Mouse (Mus musculus) neural tube, embryonic 11.5 days (tissue): ENCODE measurements around the gene Gkap1. TPM values are rescaled to one million over a fixed set of nuclear protein-coding genes. Genes with fewer than 3 reads are reported as not detected.

Experiments
- ATAC-seq: fragments of 200-750 bp; cut with Nextera tagmentation; 2 replicates; pipeline ENCODE4 v1.8.0; 2017; ENCODE audit warnings: moderate number of reproducible peaks, mild to moderate bottlenecking, moderate TSS enrichment, moderate library complexity; ENCODE audit not compliant: insufficient read depth, low FRiP score, low TSS enrichment
- DNase-seq: peaks from one replicate; pipeline ENCODE4 v3.0.0-alpha.2; 2015; ENCODE audit warnings: low spot score
- H3K27ac ChIP-seq: fragments of 300-500 bp; sonication (generic); 2 replicates; pipeline ENCODE4 v1.5.1; 2014; ENCODE audit warnings: low read depth, mild to moderate bottlenecking, low read length
- H3K27me3 ChIP-seq: fragments of 300-500 bp; sonication (generic); 2 replicates; pipeline ENCODE4 v1.6.1; 2014; ENCODE audit warnings: mild to moderate bottlenecking, low read length, mixed read lengths; ENCODE audit not compliant: control insufficient read depth, insufficient read depth
- H3K36me3 ChIP-seq: fragments of 300-500 bp; sonication (generic); 2 replicates; pipeline ENCODE4 v1.6.1; 2014; ENCODE audit warnings: mild to moderate bottlenecking, low read length, moderate library complexity, mixed read lengths; ENCODE audit not compliant: control insufficient read depth, insufficient read depth
- H3K4me1 ChIP-seq: fragments of 300-500 bp; sonication (generic); 2 replicates; pipeline ENCODE4 v1.6.1; 2014; ENCODE audit warnings: low read length, mixed read lengths; ENCODE audit not compliant: control insufficient read depth, insufficient read depth
- H3K4me2 ChIP-seq: fragments of 300-500 bp; sonication (generic); 2 replicates; pipeline ENCODE4 v1.6.1; 2014; ENCODE audit warnings: low read depth, mild to moderate bottlenecking, moderate library complexity
- H3K4me3 ChIP-seq: fragments of 300-500 bp; sonication (generic); 2 replicates; pipeline ENCODE4 v1.5.1; 2014; ENCODE audit warnings: low read depth, low read length
- H3K9ac ChIP-seq: fragments of 300-500 bp; sonication (generic); 2 replicates; pipeline ENCODE4 v1.6.1; 2014; ENCODE audit warnings: mild to moderate bottlenecking, low read length
- H3K9me3 ChIP-seq: fragments of 300-500 bp; sonication (generic); 2 replicates; pipeline ENCODE4 v1.6.1; 2016; ENCODE audit warnings: low read length; ENCODE audit not compliant: control insufficient read depth
- WGBS: fragments of 180-500 bp; shearing (Covaris S2); extraction: QIAGEN DNeasy Blood & Tissue Kit; methylation state at CpG from one replicate; pipeline ENCODE4 v1.1.7; 2014; 5-methylcytosine and 5-hydroxymethylcytosine counted together
- polyA plus RNA-seq: library from polyadenylated mRNA; unstranded; fragments of >200 nt; fragmentation: Nextera tagmentation; extraction: Ambion mirVana; gene quantifications from 2 replicates; pipeline ENCODE4 v1.2.1, GENCODE M21; 2014

Gkap1 gene
- polyA plus RNA-seq, 1 experiment from 2014 or later = 44.9 TPM

DNA sequence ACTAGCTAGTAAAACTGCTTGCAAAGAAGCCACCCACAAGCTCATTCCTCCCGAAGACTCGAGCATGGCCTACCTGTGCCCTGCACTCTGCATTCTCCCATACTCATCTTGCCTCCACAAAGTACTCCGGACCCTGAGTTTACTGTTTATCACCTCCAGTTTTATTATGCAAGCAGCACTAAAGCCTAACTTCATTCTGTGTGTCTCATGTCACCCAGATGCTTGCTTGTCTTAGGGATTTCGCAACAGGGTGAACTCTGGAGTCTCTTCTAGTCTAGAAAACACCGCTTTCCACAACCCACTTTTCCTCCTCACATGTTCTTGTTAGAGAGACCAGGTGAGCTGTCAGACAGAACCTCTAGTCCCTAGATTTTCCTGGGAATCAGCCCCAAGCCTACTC is 26.5 kb downstream of the Gkap1 start:
- 92% methylated on average over 5 of the region's 5 CpGs for WGBS
- no peak for ATAC-seq
- no peak overlapping the region for H3K9ac ChIP-seq
- no peak overlapping the region for H3K4me2 ChIP-seq
- H3K9me3 ChIP-seq = no peaks in the 10 kb centered on the region
- no peak for DNase-seq
- no peak overlapping the region for H3K4me3 ChIP-seq
- H3K27ac ChIP-seq = no peak overlapping the region
- H3K36me3 ChIP-seq = peaks cover 2% of the 10 kb centered on the region; the same call in 1 of the 2 replicates
- H3K4me1 ChIP-seq = no peaks in the 10 kb centered on the region
- no peaks in the 10 kb centered on the region for H3K27me3 ChIP-seq

DNA sequence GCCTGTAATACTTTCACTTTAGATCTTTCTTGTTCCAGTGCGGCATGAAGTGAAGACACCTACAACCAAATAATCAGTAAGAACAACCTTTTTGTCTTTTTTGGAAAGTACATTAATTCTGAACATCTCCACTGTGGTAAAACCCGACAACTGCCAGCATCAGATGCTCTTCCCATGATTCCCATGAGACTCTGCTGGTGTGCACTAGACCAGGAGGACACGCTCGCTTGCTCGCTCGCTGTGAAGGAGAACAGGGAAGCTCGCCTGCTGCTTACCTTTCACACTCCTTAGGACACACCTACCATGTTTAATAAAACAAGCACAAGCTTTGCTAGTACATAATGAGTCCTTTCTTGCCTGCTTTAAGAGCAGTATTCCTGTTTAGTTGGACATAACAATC is 39.0 kb downstream of the Gkap1 start:
- Histone ChIP-seq H3K4me3 (no peak overlapping the region), H3K9ac (no peak overlapping the region), H3K4me1 (no peaks in the 10 kb centered on the region), H3K36me3 (no peaks in the 10 kb centered on the region; the same call in 1 of the 2 replicates), H3K9me3 (no peaks in the 10 kb centered on the region), H3K4me2 (no peak overlapping the region), H3K27ac (no peak overlapping the region), H3K27me3 (no peaks in the 10 kb centered on the region)
- no peak for DNase-seq
- 89% methylated on average over 7 of the region's 7 CpGs for WGBS
- ATAC-seq = no peak

DNA sequence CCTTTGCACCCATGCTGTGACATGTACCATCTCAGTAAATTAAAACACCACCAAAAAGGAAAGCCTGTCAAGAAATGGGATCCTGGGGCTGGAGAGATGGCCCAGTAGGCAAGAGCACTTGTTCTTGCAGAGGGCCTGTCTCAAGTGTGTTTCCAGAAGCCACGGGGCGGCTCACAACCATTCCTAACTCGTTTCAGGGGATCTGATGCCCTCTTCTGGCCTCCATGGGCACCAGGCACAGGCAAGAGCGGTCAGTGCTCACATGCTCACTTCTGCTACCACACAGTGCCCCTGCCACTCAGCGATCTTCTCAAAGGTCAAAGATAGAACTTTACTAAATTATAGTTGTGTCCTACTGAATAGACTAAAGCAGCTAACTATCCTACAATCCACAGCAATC is 42.9 kb downstream of the Gkap1 start:
- Histone ChIP-seq H3K27ac (no peak overlapping the region), H3K9ac (no peak overlapping the region), H3K9me3 (no peaks in the 10 kb centered on the region), H3K4me3 (no peak overlapping the region), H3K27me3 (no peaks in the 10 kb centered on the region), H3K4me2 (no peak overlapping the region), H3K4me1 (no peaks in the 10 kb centered on the region), H3K36me3 (no peaks in the 10 kb centered on the region)
- whole genome bisulfite sequencing = 47% methylated on average over 5 of the region's 5 CpGs
- DNase-seq (no peak), ATAC-seq (no peak)

DNA sequence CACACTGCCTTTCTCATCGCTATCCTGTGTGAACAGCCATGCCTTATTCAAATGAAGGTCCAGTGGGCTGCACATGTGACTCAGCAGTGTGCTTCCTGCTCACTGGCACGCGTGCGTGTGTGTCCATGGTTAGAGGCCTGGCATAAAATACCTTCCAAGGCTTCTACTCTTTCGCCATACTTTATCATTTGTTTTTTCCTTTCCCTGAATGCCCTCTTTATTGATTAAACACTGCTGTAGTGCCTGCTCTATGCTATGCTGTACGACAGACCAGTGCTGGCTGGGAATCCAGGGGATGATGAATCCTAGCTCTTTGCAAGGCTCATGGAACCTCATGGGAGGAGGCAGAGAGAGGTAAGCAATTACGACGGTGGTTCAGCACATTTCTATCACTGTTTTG is 43.4 kb downstream of the Gkap1 start:
- H3K4me2 ChIP-seq = no peak overlapping the region
- ATAC-seq (no peak), DNase-seq (no peak)
- WGBS = 95% methylated on average over 8 of the region's 8 CpGs
- H3K27me3 ChIP-seq = no peaks in the 10 kb centered on the region
- no peaks in the 10 kb centered on the region for H3K36me3 ChIP-seq
- no peaks in the 10 kb centered on the region for H3K9me3 ChIP-seq
- H3K4me3 ChIP-seq = no peak overlapping the region
- no peak overlapping the region for H3K27ac ChIP-seq
- no peaks in the 10 kb centered on the region for H3K4me1 ChIP-seq
- no peak overlapping the region for H3K9ac ChIP-seq

DNA sequence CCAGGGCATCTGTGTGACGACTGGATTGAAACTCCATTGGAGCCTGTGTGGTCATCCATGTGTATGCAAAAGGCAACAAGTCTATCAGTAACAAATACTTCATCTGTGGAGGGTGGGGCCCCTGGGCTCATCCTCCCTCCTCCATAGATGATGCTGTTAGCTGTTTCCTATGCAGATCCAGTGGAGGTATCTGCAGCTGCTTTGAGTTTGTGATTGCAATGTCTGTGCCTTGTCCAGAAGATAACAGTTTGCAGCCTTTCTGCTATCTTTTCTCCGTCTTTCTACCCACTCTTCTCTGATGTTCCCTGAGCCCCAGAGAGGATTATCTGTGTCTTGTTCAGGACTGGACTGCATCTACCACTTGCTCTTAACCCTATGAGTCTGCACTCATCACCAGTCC is 46.9 kb downstream of the Gkap1 start:
- Histone ChIP-seq H3K9me3 (no peaks in the 10 kb centered on the region), H3K4me3 (no peak overlapping the region), H3K27ac (no peak overlapping the region), H3K27me3 (no peaks in the 10 kb centered on the region), H3K36me3 (no peaks in the 10 kb centered on the region), H3K4me1 (no peaks in the 10 kb centered on the region), H3K9ac (no peak overlapping the region), H3K4me2 (no peak overlapping the region)
- no peak for ATAC-seq
- WGBS = 84% methylated on average over 2 of the region's 2 CpGs
- DNase-seq = no peak

DNA sequence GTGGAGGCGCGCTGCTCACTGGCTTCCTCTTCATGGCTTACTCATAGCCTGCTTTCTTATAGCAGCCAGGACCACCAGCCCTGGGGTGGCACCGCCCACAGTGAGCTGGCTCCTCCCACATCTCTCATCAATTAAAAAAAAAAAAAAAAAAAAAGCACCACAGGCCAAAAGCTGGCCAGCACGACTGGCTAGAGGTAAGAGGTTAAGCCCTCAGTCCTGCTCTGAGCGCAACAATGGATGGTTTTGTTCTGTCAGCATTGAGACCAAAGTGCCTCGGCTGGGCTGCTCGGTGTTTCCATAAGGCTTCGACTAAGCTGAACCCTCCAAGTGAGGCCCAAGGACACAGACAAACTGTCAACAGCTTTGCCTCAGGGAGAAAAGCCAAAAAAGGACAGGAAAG is 49.8 kb downstream of the Gkap1 start:
- 77% methylated on average over 8 of the region's 8 CpGs for WGBS
- Histone ChIP-seq H3K4me1 (no peaks in the 10 kb centered on the region), H3K4me3 (no peak overlapping the region), H3K36me3 (no peaks in the 10 kb centered on the region), H3K9ac (no peak overlapping the region), H3K27me3 (no peaks in the 10 kb centered on the region), H3K27ac (no peak overlapping the region), H3K9me3 (no peaks in the 10 kb centered on the region), H3K4me2 (no peak overlapping the region)
- DNase-seq = no peak
- no peak for ATAC-seq

DNA sequence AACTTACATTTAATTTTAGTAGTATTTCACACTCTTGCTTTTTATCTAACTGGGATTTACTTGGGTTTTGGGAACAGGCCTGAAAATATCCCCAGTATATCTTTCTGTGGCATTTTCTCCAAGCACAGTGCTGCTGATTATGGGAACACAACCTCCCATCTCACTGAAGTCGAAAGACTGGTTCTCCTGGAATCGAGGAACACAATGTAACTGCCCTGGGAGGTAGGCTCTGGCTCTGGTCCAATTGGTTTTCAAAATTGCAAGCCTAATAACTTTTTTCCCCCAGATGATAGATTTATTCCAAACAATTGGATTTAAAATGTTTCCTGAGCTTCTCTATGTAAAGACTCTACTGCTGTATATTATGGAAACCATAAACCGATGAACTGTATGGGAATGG is 55.3 kb downstream of the Gkap1 start:
- Histone ChIP-seq H3K4me3 (no peak overlapping the region), H3K27ac (no peak overlapping the region), H3K36me3 (no peaks in the 10 kb centered on the region), H3K9ac (no peak overlapping the region), H3K27me3 (no peaks in the 10 kb centered on the region), H3K4me2 (no peak overlapping the region), H3K4me1 (0 out of 2 replicates have a peak, but pooled peaks cover 3% of the 10 kb centered on the region), H3K9me3 (no peaks in the 10 kb centered on the region)
- 87% methylated on average over 3 of the region's 3 CpGs for WGBS
- no peak for DNase-seq
- no peak for ATAC-seq

DNA sequence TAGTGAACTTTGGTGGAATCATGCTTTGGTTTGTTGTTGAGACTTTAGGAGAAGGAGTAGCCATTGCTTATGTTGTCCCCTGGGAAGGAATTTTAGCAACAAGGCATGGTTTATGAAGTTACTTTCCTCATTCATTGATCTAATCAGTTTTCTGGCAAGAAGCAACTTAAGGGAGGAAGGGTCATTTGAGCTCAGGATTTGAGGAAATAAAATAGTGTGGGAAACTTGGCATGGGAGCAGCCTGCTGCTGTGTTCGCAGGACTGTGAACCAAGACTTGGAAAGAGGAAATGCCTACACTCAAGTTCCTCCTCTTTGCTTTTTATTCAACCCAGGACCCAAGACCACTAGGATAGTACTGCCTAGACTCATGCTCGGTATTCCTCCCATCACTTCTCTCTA is 58.0 kb downstream of the Gkap1 start:
- Histone ChIP-seq H3K36me3 (no peaks in the 10 kb centered on the region), H3K9ac (no peak overlapping the region), H3K27ac (no peak overlapping the region), H3K4me2 (no peak overlapping the region), H3K9me3 (no peaks in the 10 kb centered on the region), H3K27me3 (no peaks in the 10 kb centered on the region), H3K4me1 (peaks cover 8% of the 10 kb centered on the region; the same call in 1 of the 2 replicates), H3K4me3 (no peak overlapping the region)
- ATAC-seq = no peak
- 94% methylated on average over 2 of the region's 2 CpGs for WGBS
- no peak for DNase-seq

DNA sequence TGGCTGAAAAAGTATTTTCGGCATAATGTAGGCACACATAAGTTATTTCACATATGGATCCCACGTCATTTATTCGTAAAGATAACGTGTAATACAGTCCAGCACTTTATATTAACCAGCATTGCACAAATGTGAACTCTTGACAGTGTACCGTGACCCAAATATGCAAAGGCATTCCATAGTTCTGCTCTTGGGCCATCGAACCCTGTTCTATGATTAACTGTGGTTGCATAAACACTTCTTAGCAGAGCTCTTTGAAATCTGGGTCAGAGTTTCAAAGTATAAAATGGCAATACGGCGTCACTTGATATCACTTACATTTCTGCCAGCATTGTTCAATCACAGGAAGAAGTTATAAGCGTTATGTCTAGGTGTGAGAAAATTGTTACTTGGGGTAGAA is 59.1 kb downstream of the Gkap1 start:
- Histone ChIP-seq H3K4me1 (peaks cover 8% of the 10 kb centered on the region; the same call in 1 of the 2 replicates), H3K9ac (no peak overlapping the region; the same call in 1 of the 2 replicates), H3K4me2 (peak overlapping the region; percentile 56), H3K27ac (no peak overlapping the region), H3K27me3 (no peaks in the 10 kb centered on the region), H3K9me3 (no peaks in the 10 kb centered on the region), H3K36me3 (no peaks in the 10 kb centered on the region), H3K4me3 (peak overlapping the region; percentile 99)
- no peak for ATAC-seq
- DNase-seq = no peak
- 93% methylated on average over 9 of the region's 9 CpGs for WGBS
